Mouse (Mus musculus) hindbrain, embryonic 16.5 days (tissue): Measurements from ENCODE around the gene Inpp5d. TPM values are rescaled to one million over a fixed set of nuclear protein-coding genes. Genes with fewer than 3 reads are reported as not detected.
A peak's percentile ranks its signal among the peaks of the same experiment; 100 is the strongest.
"Not testable (repeated sequence)": the region's sequence is repeated elsewhere in the genome, so short reads cannot be mapped to it uniquely, and the experiment has no call there.

Experiments
- ATAC-seq: fragments of 200-750 bp; cut with Nextera tagmentation; 2 replicates; pipeline ENCODE4 v1.8.0; 2017; ENCODE audit warnings: moderate TSS enrichment, moderate library complexity
- H3K27ac ChIP-seq: fragments of 300-500 bp; sonication (generic); 2 replicates; pipeline ENCODE4 v1.5.1; 2014; ENCODE audit warnings: low read depth, mild to moderate bottlenecking, control low read depth, low read length, moderate library complexity
- H3K27me3 ChIP-seq: fragments of 300-500 bp; sonication (generic); replicated peaks from 2 replicates; pipeline ENCODE4 v1.6.1; 2014; ENCODE audit warnings: low read length; ENCODE audit not compliant: control insufficient read depth, insufficient read depth
- H3K36me3 ChIP-seq: fragments of 300-500 bp; sonication (generic); 2 replicates; pipeline ENCODE4 v1.6.1; 2014; ENCODE audit warnings: mild to moderate bottlenecking, low read length, moderate library complexity, mixed read lengths; ENCODE audit not compliant: control insufficient read depth, insufficient read depth
- H3K4me1 ChIP-seq: fragments of 300-500 bp; sonication (generic); 2 replicates; pipeline ENCODE4 v1.6.1; 2014; ENCODE audit warnings: low read depth, low read length; ENCODE audit not compliant: control insufficient read depth, insufficient read depth
- H3K4me2 ChIP-seq: fragments of 300-500 bp; sonication (generic); 2 replicates; pipeline ENCODE4 v1.6.1; 2014; ENCODE audit warnings: mild to moderate bottlenecking, low read length, control low read depth, moderate library complexity
- H3K4me3 ChIP-seq: fragments of 300-500 bp; sonication (generic); 2 replicates; pipeline ENCODE4 v1.5.1; 2014; ENCODE audit warnings: mild to moderate bottlenecking, low read length, control low read depth, moderate library complexity
- H3K9ac ChIP-seq: fragments of 300-500 bp; sonication (generic); 2 replicates; pipeline ENCODE4 v1.6.1; 2014; ENCODE audit warnings: low read depth, mild to moderate bottlenecking, control low read depth, low read length, moderate library complexity
- H3K9me3 ChIP-seq: fragments of 300-500 bp; sonication (generic); 2 replicates; pipeline ENCODE4 v1.6.1; 2014; ENCODE audit warnings: mild to moderate bottlenecking, low read length, moderate library complexity; ENCODE audit not compliant: control insufficient read depth
- WGBS: fragments of 180-500 bp; shearing (Covaris S2); extraction: QIAGEN DNeasy Blood & Tissue Kit; methylation state at CpG from one replicate; pipeline ENCODE4 v1.1.7; 2014; 5-methylcytosine and 5-hydroxymethylcytosine counted together
- polyA plus RNA-seq: library from polyadenylated mRNA; unstranded; fragments of >200 nt; fragmentation: Nextera tagmentation; extraction: Ambion mirVana; gene quantifications from 2 replicates; pipeline ENCODE4 v1.2.1, GENCODE M21; 2015

The Inpp5d gene
- polyA plus RNA-seq, 1 experiment from 2014 or later: 3.2 TPM

DNA sequence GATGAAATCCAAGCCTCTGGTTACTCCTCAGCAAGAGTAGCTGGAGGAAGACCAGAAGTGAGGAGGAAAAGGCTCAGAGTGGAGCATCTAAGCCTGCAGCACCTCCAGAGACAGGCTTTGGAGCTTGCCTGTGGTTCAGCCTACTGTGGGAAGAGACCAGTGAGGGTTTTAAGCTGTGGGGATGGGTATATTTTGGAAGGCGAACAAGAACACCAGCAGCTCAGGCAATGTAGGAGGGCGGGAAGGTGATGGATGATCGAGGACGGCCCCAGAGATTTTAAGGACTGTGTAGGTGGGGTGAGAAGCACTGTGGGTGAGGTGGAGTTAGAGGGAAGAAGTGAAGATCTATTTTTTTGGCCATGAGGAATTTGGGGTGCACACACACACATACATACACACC lies 60.8 kb downstream of the Inpp5d start:
- WGBS: 96% methylated on average over 4 of the region's 4 CpGs
- no peak overlapping the region for H3K9ac ChIP-seq
- no peak overlapping the region for H3K4me2 ChIP-seq
- no peak for ATAC-seq
- no peak overlapping the region for H3K27ac ChIP-seq
- H3K27me3 ChIP-seq: no peaks in the 10 kb centered on the region
- no peak overlapping the region for H3K4me3 ChIP-seq
- no peaks in the 10 kb centered on the region for H3K36me3 ChIP-seq
- H3K9me3 ChIP-seq: no peaks in the 10 kb centered on the region; the same call in 1 of the 2 replicates
- H3K4me1 ChIP-seq: no peaks in the 10 kb centered on the region

DNA sequence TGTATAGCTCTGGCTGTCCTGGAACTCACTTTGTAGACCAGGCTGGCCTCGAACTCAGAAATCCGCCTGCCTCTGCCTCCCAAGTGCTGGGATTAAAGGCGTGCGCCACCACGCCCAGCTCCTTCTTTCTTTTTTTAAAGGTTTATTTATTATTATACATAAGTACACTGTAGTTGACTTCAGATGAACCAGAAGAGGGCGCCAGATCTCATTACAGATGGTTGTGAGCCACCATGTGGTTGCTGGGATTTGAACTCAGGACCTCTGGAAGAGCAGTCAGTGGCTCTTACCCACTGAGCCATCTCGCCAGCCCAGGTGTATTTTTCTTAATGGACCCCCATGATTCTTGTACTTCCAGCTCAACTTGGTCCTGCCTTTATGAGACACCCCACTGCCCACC lies 62.4 kb downstream of the Inpp5d start:
- H3K27me3 ChIP-seq, H3K4me3 ChIP-seq, H3K4me1 ChIP-seq, H3K27ac ChIP-seq, ATAC-seq, H3K9me3 ChIP-seq, H3K4me2 ChIP-seq, H3K36me3 ChIP-seq, H3K9ac ChIP-seq: not testable (repeated sequence)
- WGBS: 86% methylated on average over 7 of the region's 7 CpGs

DNA sequence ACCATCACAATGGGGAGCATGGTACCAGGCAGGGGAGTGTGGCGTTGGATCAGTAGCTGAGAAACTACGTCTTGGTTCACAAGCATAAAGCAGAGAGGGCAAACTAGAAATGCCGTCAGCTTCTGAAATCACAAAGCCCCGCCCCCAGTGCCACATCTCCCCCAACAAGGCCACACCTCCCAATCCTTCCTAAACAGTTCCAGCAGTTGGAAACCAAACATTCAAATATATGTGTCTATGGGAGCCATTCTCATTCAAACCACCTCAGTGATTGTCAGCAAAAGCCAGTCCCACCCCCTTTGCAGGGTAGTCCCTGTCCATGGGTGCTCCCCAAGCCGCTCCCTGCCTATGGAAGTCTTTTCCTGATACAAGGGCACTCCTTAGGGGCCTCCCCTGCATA lies 64.0 kb downstream of the Inpp5d start:
- H3K4me2 ChIP-seq: no peak overlapping the region
- no peak for ATAC-seq
- no peaks in the 10 kb centered on the region for H3K27me3 ChIP-seq
- no peak overlapping the region for H3K27ac ChIP-seq
- H3K4me1 ChIP-seq: no peaks in the 10 kb centered on the region
- no peak overlapping the region for H3K9ac ChIP-seq
- WGBS: 92% methylated on average over 5 of the region's 5 CpGs
- H3K4me3 ChIP-seq: no peak overlapping the region
- H3K36me3 ChIP-seq: no peaks in the 10 kb centered on the region
- H3K9me3 ChIP-seq: no peaks in the 10 kb centered on the region; the same call in 1 of the 2 replicates

DNA sequence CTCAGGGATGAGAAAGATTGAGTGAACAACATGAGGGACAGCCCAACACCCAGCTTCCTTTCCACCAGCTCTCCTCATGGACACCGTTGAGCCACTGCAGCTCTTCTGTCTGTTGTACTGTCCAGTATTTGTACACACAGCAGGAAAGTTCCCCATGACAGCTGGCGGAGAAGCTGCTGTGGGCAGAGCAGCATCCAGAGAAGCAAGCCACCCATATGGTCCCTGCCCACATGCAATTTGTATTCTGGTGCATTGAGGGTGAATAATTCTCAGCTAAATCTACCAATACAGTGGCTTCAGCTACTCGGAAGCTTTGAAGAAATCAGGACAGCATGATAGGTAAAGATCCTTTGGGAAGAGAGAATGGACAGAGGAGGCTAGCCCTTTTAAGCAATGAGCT lies 64.7 kb downstream of the Inpp5d start:
- 75% methylated on average over 3 of the region's 3 CpGs for WGBS
- Histone ChIP-seq H3K4me2 (no peak overlapping the region), H3K9me3 (no peaks in the 10 kb centered on the region; the same call in 1 of the 2 replicates), H3K36me3 (no peaks in the 10 kb centered on the region), H3K27ac (no peak overlapping the region), H3K4me3 (no peak overlapping the region), H3K27me3 (no peaks in the 10 kb centered on the region), H3K4me1 (no peaks in the 10 kb centered on the region), H3K9ac (no peak overlapping the region)
- ATAC-seq: no peak

DNA sequence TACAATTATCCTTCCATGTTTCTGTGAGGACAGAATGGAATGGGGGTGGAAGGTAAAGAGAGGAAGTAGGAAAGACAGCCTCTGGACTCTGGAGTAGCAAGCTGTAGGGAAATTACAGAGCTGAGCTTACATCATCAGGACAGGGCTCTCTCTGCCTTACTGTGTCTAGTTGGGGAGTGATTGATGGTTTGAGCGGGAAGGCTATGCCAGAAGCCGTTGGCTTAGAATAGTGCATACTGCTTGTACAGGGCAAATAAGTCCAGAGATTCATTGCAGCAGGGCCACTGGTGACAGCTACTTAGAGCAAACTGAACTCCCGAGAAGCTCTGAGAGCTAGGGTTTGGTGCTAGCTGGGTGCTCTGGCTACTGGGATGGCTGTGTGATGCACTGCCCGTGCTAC lies 66.2 kb downstream of the Inpp5d start:
- Histone ChIP-seq H3K9ac (no peak overlapping the region), H3K4me2 (no peak overlapping the region), H3K4me1 (no peaks in the 10 kb centered on the region), H3K27ac (no peak overlapping the region), H3K4me3 (no peak overlapping the region), H3K27me3 (no peaks in the 10 kb centered on the region), H3K9me3 (no peaks in the 10 kb centered on the region; the same call in 1 of the 2 replicates), H3K36me3 (no peaks in the 10 kb centered on the region)
- 0 out of 2 replicates have a peak, but pooled peaks have one; percentile 45 for ATAC-seq
- 57% methylated on average over 4 of the region's 4 CpGs for WGBS

DNA sequence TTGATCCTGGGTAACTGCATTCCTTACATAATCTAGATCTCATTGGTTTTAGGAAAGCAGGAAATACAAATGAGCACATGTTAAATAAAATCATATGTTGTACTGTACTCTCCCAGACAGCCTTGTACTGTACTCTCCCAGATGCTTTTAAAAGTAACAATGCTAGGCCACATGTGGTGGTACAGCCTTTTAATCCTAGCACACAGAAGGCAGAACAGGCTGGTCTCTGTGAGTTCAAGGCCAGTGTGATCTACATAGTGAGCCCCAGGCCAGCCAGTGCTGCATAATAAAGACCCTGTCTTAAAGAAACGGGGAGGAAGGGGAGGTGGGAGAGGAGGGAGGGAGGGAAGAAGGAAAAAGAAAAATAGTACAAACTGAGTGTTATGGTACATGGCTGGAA lies 66.9 kb downstream of the Inpp5d start:
- Histone ChIP-seq H3K9ac (no peak overlapping the region), H3K4me2 (no peak overlapping the region), H3K4me1 (no peaks in the 10 kb centered on the region), H3K36me3 (no peaks in the 10 kb centered on the region), H3K27me3 (no peaks in the 10 kb centered on the region), H3K4me3 (no peak overlapping the region), H3K27ac (no peak overlapping the region), H3K9me3 (no peaks in the 10 kb centered on the region; the same call in 1 of the 2 replicates)
- ATAC-seq: no peak
- 24% methylated on average over 1 of the region's 1 CpGs for WGBS

DNA sequence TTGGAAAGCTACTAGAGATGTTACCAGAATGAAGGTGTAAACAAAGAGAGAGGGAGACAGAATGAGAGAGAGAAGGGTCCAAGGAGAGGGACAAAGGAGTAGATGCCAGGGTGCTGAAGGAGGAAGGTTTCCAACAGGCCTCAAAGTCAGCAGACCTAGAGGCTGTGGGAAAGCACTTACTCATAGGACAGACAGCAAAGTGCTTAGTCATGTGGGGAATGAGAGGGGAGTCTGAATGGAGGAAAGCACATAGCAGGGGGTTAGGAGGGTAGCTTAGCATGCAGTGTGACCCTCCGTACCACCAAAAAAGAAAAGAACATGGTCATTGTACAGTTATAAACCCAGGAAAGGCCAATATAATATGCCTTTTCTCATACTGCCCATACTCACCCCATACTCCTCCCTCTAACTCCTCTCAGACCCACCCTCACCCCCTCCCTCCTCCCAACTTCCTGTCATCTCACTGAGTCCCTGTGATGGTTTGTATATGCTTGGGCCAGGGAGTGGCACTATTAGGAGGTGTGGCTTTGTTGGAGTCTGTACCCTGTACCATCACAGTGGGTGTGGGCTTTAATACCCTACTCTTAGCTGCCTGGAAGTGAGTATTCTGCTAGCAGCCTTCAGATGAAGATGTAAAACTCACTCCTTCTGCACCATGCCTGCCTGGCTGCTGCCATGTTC lies 69.7 kb downstream of the Inpp5d start:
- no peaks in the 10 kb centered on the region for H3K27me3 ChIP-seq
- WGBS: 92% methylated on average over 1 of the region's 1 CpGs
- no peaks in the 10 kb centered on the region for H3K9me3 ChIP-seq
- no peak overlapping the region for H3K4me3 ChIP-seq
- no peaks in the 10 kb centered on the region for H3K36me3 ChIP-seq
- no peak overlapping the region for H3K4me2 ChIP-seq
- H3K27ac ChIP-seq: no peak overlapping the region
- no peak overlapping the region for H3K9ac ChIP-seq
- H3K4me1 ChIP-seq: no peaks in the 10 kb centered on the region
- no peak for ATAC-seq

DNA sequence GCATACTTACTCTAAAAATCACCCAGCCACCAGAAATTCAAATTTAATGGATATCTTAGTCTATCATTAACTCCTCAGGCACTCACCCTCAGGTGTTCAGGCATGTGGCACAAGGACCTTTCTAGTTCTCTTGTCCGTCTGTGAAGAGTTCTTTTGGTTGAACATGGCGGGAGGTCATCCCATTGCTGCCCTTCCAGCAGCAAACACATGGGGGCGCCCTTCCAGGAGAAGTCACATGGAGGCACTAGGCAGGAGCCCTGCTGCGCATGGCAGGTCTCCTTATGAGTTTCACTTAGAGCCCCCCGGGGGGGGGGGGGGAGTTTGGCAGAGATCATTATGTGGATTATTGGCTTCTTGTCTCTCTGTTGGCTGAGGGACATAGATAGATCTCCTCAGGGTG lies 76.2 kb downstream of the Inpp5d start:
- Histone ChIP-seq H3K9me3 (no peaks in the 10 kb centered on the region), H3K4me1 (no peaks in the 10 kb centered on the region), H3K9ac (no peak overlapping the region), H3K4me2 (no peak overlapping the region), H3K27ac (no peak overlapping the region), H3K27me3 (no peaks in the 10 kb centered on the region), H3K36me3 (no peaks in the 10 kb centered on the region), H3K4me3 (no peak overlapping the region)
- 79% methylated on average over 5 of the region's 5 CpGs for WGBS
- ATAC-seq: no peak

DNA sequence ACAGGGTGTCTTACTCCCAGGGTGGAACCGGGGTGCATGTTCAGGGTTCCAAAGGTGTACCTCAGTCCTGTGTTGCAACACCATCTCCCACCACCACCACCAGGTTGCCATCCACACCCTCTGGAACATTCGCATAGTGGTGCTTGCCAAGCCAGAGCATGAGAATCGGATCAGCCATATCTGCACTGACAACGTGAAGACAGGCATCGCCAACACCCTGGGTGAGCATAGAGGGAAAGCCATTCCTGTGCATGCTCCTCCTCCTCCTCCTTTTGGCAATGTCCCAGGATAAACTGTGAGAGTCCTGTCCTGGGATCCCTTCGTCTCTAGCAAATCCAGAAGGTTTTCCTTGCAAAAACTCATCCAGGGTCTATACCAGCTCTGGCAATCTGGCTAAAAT lies 77.9 kb downstream of the Inpp5d start:
- H3K27me3 ChIP-seq: no peaks in the 10 kb centered on the region
- H3K27ac ChIP-seq: no peak overlapping the region
- H3K36me3 ChIP-seq: no peaks in the 10 kb centered on the region
- H3K4me1 ChIP-seq: no peaks in the 10 kb centered on the region
- 88% methylated on average over 6 of the region's 6 CpGs for WGBS
- no peaks in the 10 kb centered on the region for H3K9me3 ChIP-seq
- H3K4me3 ChIP-seq: no peak overlapping the region
- no peak for ATAC-seq
- H3K4me2 ChIP-seq: no peak overlapping the region
- H3K9ac ChIP-seq: no peak overlapping the region
